Mouse (Mus musculus): ENCODE measurements around the gene Aoc3.
"Not testable (repeated sequence)": the region's sequence is repeated elsewhere in the genome, so short reads cannot be mapped to it uniquely, and the experiment has no call there.

The Aoc3 gene

GRCm38 (mm10) chr11:101330371-101330924, at the start of gene Aoc3:
Gene Aoc3, plus strand, starts transcription at chr11:101330605.
- DNase-seq: no peak

DNA sequence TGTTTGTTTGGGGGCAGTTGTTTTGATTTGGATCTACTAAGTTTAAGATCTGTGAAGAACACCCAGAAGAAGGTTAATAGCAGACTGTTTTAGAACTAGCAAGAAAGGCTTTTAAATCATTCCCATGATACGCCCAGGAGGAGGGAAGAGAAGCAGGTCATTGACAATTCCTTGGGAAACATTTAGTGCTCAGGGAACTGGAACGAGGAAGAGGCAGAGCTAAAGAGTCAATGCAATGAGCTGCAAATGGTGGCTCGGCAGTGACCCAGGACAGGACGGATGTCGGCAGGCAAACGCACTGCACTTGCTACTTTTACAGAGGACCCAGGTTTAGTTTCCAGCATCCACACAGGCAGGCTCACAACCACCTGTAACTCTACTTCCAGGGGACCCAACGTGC, 49.6 kb upstream of the Aoc3 start:
- DNase-seq: no peak

GRCm38 (mm10) chr11:101282896-101283295, 47.5 kb upstream of the Aoc3 start:
- no peak for DNase-seq

DNA sequence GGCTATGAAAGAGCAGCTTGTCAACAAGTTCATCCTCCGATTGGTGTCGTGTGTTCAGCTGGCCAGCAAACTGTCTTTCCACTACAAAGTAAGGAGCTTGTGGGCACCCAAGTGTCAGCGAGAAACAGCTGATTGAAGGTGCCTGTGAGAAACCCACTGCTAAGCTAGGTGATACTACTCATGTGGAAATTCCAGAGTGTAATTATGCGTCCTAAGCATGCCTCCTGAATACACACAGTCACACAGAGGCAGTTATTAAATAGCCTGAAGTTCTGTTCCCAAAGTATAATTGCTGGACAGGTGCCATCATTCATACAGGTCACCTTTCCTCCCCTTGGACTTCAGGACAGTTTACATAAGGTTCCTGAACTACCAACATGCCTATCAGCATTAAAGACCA, 46.6 kb upstream of the Aoc3 start:
- DNase-seq: peak in 1 of 2 experiments; percentile 86

DNA sequence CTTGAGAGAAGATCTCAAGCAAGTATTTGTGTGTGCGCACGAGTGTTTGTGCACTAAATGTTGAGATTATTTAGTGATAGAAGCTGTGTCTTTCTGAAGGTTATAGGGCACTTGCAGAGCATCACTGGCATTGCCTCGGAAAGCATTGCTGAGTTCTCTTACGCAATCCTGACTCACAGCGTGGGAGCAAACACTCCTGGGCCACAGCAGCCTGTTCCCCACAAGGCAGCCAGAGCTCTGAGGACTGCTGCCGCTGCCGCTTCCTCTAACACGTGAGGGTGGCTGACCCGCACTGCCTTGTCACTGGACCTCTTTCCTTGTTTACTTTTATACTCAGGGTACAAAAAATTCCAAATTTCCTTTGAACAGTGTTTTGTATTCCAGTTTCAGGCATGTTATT, 43.1 kb upstream of the Aoc3 start:
- DNase-seq: no peak

DNA sequence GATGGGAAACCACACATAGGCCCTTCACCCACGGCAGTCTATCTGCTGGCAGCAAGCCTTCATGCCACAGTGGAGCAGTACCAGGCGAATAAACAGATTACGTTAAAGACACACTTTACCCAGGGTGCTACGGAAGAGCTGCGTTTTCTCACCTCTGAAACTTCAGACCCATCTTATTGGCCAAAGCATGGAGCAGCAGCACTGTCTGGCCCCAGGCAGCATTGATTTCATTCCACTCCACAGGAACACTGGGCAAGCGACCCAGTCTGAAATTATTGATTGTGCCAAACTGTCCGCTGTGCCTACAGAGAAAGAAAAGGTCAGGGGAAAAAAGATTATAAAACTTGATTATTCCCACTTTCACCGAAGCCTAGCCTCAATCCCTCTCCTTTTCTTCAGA, 39.2 kb upstream of the Aoc3 start:
- no peak for DNase-seq

DNA sequence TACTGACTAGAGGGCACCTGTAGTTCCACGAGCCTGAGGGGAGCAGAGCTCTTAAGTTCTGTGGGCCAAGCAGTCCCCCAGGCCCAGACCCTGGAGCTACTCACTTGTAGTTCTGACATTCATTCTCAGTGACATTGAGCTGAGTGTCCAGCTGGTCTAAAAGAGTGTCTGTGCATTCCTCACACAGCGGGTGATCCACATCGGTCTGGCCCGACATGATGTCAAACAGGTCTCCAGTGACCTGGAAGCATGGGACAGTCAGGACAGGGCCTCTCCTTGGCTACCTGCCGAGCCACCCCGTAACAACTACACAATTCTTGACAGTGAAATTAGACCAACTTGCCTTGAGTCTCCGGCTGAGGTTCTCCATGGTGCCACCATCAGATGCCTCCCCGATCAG, 35.2 kb upstream of the Aoc3 start:
- no peak for DNase-seq

DNA sequence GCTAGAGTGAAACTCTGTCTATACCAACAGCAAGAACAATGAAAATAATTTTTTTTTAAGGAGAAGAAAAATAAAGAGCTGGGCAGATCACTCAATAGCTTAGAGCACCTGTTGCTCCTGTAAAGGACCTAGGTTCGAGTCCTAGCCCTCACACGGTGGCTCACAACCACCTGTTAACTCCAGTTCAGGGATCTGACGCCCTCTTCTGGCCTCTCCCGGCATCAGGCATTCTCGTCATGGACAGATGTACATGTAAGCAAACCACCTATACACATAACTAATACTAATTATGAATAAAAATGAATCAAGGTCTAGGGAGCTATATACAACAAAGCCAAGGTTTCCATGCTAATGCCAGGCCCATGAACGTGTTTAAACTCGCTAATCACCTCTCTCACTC, 29.5 kb upstream of the Aoc3 start:
- no peak for DNase-seq

GRCm38 (mm10) chr11:101301299-101302003, 29.0 kb upstream of the Aoc3 start:
- no peak for DNase-seq

DNA sequence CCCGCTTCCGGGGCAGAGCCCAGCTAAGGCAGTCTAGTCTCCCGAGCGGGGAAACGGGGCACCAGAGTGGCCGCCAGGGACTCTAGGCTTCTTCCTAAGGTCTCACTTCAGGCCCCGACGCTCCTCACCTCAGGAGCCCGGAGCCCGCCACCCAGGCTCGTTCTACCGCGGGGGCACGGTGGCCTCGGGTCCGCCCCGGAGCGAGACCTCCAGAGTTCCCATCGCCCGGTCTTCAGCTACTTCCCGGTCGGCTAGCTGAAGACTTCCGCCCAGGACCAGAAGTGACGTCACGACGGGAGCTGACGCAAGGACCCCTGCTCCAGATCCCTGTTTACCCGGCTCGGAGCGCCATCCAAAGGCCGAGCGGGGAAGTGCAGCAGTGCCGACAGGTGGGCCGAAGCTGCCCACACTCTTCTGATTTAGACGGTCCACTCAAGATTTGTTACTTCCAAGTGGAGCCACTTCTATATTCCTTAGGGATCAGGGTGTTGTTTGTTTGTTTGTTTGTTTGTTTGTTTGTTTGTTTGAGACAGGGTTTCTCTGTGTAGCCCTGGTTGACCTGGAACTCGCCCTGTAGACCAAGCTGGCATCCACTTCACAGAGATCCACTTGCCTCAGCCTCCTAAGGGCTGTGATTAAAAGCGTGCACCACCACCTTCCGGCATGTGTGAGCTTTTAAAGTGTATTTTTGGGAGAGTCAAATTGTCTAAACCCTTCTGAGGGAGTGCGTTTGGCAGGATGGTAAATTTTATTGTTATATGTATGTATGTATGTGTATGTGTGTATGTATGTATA, 28.2 kb upstream of the Aoc3 start, which contains the start of gene Becn1:
Gene Becn1 (minus strand): TSS at position 283 of the 795 bp plus-strand sequence.
- DNase-seq: peak; percentile 95 to 97

- DNase-seq: no peak
These were observed 22.7 kb upstream of the Aoc3 start for GRCm38 (mm10) chr11:101307744-101308143.

DNA sequence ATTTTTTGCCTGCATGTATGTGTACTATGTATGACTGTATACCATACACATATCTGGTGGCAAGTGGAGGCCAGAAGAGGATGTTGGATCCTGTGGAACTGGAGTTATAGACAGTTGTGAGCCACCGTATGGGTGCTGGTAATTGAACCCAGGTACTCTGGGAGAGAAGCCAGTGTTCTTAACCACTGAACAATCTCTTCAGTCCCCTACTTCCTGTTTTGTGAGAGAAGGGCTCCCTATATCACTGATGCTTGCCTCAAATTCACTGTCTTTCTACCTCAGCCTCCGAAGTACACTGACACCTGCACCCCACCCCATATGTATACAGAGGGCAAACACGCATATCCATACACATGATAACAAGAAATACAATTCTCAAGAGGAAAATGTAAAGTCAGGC, 19.3 kb upstream of the Aoc3 start:
- DNase-seq: no peak

- no peak for DNase-seq
These were observed 18.3 kb upstream of the Aoc3 start for GRCm38 (mm10) chr11:101312150-101312549.

DNA sequence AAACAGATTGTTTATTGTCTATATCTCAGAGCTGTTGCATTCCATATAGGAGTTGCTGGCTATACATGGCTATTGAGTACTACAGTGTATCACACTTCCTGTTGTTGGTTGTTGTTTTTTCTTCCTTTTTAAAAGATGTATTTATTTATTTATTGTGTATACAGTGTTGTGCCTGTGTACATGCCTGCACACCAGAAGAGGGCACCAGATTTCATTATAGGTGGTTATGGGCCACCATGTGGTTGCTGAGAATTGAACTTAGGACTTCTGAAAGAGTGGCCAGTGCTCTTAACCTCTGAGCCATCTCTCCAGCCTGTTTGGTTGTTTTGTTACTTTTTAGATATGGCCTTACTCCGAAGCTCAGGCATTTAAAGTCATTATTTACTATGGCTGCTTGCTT, 15.8 kb upstream of the Aoc3 start:
- no peak for DNase-seq

DNA sequence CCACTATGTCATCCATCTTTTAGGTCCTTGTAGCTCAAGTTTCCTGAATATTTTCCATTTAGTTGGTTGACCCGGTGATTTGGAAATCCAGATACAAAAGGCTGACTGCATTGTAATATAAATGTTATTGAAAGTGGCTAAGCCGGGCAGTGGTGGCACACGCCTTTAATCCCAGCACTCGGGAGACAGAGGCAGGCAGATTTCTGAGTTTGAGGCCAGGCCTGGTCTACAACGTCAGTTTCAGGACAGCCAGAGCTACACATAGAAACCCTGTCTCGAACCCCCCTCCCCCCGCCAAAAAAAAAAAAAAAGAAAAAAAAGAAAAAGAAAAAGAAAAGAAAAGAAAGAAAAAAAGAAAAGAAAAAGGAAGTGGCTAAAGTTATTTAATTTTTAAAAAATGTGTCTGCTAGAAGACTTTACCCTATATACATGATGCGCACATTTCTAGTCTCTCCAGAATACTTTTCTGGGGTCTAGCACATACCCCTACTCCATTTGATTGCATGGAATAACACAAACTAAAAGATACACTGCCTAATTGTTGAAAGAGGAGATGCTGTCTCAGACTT, 15.2 kb upstream of the Aoc3 start:
- no peak for DNase-seq

DNA sequence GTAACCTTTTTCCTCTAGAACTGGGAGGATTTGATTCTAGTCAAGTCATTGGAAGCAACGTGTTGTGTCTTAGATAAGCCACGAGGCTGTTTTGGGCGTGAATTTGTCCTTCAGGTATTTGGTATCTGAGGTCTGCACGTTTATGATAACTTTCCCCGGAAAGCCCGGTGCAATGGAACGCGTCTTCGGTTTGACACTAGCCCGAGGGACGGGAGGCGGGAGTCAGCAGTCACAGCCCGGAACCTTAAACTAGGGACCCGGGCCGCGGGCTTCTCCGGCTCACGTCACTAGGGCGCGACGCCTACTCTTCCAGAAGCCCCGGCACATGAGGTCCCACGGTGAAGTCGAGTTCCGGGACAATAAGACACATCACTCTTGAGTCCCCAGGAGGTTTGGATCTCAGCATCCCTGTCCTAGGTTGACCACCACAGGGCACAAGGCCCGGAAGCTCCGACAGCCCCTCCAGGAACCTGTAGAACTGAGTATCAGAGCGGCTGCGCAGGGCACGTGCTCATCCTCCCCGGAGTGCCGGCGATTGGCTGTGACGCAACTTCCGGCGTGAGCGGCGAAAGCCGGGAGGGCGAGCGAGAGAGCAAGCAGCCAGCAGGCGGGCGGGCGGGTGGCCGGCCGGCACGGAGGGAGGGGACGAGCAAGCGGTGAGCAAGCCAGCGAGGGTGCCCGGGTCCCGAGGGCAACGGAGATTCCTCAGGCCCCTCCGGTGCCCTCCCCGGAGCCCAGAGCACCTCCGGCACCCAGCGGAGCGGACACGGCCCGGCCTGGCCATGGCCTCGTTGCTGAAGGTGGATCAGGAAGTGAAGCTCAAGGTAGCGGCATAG, 14.5 kb upstream of the Aoc3 start, which contains the start of gene Psme3:
Gene Psme3 (plus strand): TSS at position 549 of the 836 bp plus-strand sequence.
- DNase-seq: peak; percentile 86 to 92

GRCm38 (mm10) chr11:101316501-101316917, 13.9 kb upstream of the Aoc3 start:
- DNase-seq: no peak

GRCm38 (mm10) chr11:101323609-101324008, 6.8 kb upstream of the Aoc3 start:
- DNase-seq: peak; percentile 66 to 89

DNA sequence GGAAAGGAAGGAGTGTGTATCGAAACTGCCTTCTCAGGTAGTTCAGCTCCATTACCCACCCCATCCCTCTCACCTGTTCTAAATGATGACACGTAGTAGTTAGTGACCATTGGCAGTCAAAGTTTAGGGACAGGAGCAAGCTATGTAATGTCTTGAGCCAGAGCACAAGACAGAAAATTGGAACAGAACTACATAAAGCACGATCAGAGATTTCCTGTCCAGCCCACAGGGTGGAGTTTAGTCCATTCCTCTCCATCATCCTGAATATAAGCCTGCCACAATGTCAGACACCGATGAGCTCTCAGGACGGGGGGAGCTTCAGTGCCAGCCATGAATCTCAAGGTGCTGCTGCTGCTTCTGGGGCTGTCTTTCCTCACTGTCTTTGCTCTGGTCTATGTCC, 5.6 kb upstream of the Aoc3 start, which contains the start of gene Aoc2:
Gene Aoc2 (plus strand): TSS at position 301 of the 400 bp plus-strand sequence.
- no peak for DNase-seq

GRCm38 (mm10) chr11:101325201-101325600, 5.2 kb upstream of the Aoc3 start:
- not testable (repeated sequence) for DNase-seq

DNA sequence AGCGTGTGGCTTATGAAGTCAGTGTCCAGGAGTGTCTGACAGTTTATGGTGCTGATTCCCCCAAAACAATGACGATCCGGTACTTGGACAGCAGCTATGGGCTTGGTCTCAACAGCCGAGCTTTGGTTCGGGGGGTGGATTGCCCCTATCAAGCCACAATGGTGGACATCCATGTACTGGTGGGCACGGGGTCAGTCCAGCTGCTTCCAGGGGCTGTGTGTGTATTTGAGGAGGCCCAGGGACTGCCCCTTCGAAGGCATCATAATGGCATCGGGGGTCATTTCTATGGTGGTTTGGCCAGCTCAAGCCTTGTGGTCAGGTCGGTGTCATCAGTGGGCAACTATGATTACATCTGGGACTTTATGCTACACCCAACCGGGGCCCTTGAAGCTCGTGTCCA, 4.3 kb upstream of the Aoc3 start:
- no peak for DNase-seq

GRCm38 (mm10) chr11:101327311-101327710, 3.1 kb upstream of the Aoc3 start:
- no peak for DNase-seq

Data from kidney, adult 8-10 months (tissue).